Mouse (Mus musculus) cerebellum, postnatal 14 days (tissue): ENCODE data around the gene 1520401A03Rik.
A peak's percentile ranks its signal among the peaks of the same experiment; 100 is the strongest.

Experiments
- DNase-seq, 2 experiments: peaks; one replicate each; pipeline ENCODE4 v3.0.0; 2021; ENCODE audit warnings: mixed read lengths in 2 of 2

1520401A03Rik gene

GRCm38 (mm10) chr17:23742210-23742793 is 19.7 kb upstream of the 1520401A03Rik start:
- DNase-seq, result peak; percentile 41 to 55

DNA sequence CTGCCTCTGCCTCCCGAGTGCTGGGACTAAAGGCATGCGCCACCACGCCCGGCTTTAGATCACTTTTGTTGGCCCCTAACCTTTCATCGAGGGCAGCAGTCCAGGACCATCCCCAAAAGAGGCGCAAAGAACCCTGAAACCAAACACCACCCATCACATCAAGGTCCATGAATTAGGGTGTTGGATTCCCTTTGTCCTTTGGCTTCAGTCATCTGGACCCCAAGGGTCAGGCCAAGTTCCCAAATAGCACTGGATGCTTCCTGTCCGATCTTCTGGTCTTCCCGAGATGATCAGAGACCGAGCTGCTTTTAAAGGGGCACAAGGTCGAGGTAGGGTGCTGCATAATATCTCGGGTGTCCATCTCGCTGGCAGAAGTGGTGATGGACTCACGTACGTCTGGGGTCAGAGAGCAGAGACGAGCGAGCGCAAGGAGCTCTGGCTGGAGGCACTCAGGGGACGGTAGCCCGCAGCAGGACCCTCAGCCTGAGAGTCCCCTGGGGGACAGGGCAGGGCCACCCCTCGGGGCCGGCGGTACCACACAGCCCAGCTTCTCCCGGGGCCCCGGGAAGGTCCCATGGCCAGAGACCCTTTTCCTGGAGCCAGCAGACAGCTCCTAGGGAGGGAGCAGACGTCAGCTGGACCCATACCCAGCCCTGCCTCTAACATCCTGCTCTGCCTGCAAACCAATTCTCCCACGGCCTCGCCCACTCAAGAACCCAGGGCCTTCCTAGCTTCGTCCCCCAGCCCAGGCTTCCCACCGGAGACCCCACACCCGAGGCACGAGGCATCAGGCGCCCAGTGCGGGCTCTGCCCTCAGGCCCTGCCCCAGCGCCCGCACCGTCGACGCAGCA is 19.0 kb upstream of the 1520401A03Rik start:
- no peak for DNase-seq

DNA sequence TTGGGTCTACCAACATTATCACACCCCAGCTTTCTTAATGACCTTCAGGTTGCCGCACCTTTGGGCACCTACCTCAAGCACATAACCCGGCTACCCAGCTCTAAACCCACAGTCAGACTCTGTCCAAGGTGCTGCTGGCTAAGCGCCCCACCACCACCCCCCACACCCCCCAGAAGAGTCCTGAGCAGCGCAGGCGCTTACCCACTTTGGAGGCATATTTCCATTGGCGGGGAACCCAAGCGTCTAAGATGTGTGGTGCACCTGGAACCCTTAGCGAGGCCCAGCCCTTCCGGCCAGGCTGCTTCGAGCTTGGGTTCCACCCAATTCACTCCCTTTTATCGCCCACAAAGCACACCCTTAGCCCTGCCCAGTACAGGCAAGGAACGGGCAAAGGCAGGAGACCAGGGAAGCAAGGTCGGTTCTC is 18.0 kb upstream of the 1520401A03Rik start, which contains the start of gene Paqr4:
Gene Paqr4, minus strand, starts transcription at position 270 of the 424 bp plus-strand sequence.
- DNase-seq, result peak in 1 of 2 experiments; percentile 62

GRCm38 (mm10) chr17:23740136-23740584 is 17.6 kb upstream of the 1520401A03Rik start:
- peak; percentile 92 to 93 for DNase-seq

DNA sequence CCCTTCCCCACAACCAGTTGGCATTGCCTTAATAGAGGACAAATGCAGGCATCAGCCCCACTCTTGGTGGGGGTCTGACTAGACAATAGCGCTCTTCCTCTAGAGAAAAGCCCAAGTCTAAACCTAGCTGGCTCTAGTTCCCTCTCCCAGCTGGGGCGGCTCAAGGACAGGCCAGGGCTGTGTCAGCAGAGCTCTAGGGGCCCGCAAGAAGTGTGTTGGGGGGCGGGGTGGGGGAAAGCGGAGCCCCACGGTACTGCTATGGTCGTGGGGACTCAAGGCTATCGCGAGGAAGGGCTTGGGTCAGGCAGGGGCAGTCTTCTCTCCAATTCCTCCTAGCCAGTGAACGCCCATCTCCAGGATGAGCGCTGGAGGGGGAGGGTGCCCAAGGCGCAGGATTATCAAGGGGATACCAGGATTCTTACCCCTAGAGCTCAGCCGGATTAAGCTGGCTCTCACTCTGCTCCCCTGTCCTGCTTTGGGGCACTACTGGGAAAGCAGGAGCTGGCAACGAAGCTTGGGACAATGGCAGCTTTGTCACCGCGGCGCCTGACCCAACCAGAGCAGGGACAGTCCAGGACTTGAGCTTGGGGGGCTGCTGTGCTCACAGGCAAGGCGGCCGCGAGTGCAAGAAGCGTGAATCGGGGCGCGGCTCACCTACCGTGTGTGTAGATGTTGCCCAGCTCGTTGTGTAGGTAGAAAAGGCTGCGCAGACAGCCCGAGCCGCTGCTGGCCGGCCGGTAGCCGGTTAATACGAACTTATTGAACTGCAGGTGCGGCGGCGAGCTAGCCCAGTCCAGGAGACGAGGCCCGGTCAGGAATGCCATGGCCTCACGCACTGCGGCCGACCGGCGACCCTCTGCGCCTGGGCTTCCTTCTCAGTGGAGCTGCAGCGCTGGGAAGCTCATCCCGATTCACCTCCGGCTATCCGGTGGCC is 16.9 kb upstream of the 1520401A03Rik start:
- peak; percentile 40 to 50 for DNase-seq

GRCm38 (mm10) chr17:23738836-23739201 is 16.2 kb upstream of the 1520401A03Rik start:
- DNase-seq, result no peak

DNA sequence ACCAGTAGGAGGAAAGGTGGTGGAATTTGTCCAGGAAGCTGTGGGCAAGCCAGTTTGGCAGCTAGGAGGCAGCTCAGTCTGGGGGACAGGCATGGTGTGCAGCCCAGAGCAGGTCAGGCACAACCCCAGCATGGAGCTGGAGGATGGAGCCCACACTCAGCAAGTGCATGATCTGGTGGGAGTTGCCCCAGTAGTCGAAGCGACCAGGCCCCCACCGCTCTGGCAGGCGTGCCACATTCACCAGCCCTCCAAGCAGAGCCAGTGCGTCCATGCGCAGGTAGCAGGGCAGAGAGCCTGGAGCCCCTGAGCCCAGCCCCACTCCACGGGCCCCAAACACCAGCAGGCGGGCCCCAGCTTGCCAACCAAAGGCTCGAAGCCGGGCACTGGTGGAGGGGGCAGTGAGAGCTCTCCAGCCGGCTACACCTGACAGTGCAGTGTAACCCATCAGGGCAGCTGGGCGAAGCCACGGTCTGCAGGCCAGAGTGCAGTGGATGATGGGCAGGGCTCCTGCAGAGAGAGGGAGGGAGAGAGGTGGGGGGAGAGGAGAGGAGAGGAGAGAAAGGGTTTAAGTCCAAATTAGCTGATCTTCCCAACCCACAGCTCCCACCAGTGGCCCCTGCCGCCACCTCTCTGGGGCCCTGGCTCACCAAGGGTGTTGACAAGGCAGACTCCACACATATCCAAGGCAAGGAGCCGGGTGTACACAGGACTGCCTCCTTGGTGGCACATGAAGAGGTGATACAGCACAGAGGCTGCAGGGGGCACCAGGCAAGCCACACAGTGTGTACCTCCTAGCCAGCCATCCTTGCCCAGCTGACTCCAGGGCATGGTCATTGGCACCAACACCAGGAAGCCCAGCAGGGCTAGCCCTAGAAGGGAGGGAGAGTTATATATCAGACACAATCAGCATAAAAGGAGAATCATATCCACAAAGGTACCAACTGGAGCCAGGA is 15.2 kb upstream of the 1520401A03Rik start:
- DNase-seq, result peak in 1 of 2 experiments; percentile 36

- DNase-seq, result no peak
These were observed 11.8 kb upstream of the 1520401A03Rik start for GRCm38 (mm10) chr17:23734341-23734740.

- DNase-seq, result no peak
These were observed 7.9 kb upstream of the 1520401A03Rik start for GRCm38 (mm10) chr17:23730441-23730840.

DNA sequence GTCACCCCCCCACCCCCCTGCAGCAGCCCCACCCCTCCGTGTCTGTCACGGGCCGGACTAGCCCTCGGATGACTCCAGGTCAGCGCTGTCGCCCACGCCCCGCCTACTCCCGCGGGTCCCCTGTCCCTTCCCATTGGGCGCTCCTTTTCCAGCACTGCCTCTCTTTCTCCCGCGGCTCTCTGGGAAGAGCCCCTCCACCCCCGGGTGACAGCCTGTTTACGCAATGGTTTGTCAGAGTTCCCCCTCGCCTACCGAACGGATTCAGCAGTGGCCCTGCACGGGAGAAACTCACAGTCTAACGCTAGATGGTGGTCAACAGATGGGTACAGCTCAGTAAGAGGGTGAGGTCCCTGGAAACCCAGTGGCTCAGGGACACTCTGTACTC is 4.2 kb upstream of the 1520401A03Rik start:
- DNase-seq, result peak; percentile 79 to 87

- peak; percentile 96 to 97 for DNase-seq
These were observed 3.6 kb upstream of the 1520401A03Rik start, which contains the start of gene Pkmyt1 for GRCm38 (mm10) chr17:23725999-23726757. Pkmyt1 (plus strand) TSS chr17:23726336.

DNA sequence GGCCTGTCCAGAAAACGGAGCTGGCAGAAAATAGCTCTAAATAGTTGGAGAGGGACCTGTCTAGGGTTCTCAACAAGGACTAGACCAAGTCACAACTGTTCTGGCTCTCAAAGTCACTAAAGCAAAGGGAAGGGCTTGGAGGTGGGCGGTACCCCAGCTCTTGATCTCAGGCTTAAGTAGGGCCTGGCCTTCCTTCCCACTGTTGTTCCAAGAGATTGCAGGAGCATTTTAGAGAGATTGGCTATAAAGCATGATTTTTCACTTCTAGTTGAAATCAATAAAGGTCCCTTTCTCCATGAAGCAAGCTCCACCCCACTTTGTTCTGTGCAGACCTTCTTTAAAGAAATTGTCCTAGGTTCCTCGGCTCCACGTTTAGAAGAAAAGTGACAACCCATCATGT is 2.9 kb upstream of the 1520401A03Rik start:
- DNase-seq, result no peak

DNA sequence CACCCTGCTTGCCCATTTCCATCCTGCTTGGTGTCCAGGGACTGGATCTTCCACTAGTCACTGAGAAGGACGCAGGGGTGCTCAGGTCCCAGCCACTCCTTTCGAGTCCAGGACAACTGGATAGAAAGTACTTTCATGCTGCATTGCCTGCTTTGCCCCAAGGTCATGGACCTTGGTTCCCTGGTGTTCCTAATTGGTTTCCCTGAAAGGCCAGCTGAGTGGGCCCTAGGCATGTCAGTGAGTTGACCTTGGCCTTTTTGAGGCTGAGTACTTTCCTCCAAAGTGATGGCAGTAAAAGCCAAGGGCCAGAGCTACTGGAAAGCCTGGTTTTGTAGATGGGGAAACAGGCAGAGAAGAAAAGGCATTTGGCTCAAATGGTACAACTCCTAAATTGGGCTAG is 697 bp downstream of the 1520401A03Rik start:
- no peak for DNase-seq

GRCm38 (mm10) chr17:23719455-23719854 is 3.1 kb downstream of the 1520401A03Rik start:
- DNase-seq, result no peak

DNA sequence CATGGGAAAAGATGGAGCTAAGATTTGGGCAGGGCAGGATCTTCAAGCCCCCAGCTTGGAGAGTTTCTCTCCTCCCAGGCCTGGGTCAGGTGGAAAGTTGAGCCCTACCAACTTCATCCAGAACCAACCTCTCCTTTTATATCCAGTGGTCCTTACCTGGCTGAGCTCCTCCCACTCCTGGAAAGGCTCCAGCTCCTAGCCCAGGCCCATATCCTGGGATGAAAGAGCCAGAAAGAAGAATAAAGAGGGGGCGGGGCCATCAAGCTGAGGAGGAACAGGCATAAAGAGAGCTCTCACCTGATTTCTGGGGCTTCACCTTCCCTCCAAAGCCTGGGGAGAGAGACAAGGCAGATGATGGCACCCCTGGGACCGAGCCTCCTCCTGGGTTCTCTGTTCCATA is 5.6 kb downstream of the 1520401A03Rik start:
- no peak for DNase-seq

DNA sequence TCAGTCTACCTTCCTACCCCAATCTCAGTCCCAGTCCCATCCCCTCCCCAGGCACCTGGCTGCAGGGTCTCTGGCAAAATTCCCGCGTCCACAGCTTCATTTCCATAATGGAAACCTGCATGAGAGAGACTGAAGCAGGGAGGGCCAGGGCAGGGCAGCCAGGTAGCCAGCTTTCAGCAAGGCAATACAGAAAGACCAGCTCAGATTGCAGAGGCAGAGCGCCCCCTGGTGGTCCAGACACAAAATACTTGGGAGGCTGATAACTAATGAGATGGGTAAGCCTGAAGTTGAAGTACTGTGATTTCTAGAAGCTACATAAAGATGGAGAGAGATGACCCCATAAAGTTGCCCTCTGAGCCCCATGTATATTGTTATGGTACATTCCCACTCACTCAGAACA is 16.4 kb downstream of the 1520401A03Rik start:
- DNase-seq, result peak; percentile 90 to 92

DNA sequence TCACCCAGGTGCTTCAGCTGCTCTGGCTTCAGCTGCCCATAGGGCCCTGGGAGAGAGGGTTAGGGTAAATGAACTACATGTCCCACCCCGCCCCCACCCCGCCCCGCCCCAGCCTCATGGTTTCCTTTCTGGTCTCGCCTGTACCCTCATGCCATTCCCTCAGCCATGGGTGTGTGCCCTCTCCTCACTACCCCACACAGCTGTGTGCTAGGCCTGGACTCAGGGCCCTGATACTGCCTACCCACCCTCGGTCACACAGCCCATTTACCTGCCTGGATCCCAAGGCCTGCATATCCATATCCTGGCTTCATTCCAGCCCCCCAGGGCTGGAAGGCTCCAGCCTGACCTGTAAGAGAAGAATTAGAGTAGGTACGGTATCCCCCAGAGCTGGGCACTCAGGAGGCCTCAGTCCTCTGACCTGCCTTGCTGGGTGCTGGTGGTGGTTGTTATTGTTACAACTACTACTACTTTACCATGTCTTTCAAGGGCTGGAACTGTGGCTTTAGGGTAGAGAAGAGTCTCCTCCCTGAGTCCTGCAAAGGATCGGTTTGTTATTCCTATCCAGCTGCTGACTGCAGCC is 17.0 kb downstream of the 1520401A03Rik start:
- no peak for DNase-seq

GRCm38 (mm10) chr17:23704741-23705140 is 17.8 kb downstream of the 1520401A03Rik start:
- DNase-seq, result peak in 1 of 2 experiments; percentile 42

- no peak for DNase-seq
These were observed 19.3 kb downstream of the 1520401A03Rik start for GRCm38 (mm10) chr17:23703301-23703700.

DNA sequence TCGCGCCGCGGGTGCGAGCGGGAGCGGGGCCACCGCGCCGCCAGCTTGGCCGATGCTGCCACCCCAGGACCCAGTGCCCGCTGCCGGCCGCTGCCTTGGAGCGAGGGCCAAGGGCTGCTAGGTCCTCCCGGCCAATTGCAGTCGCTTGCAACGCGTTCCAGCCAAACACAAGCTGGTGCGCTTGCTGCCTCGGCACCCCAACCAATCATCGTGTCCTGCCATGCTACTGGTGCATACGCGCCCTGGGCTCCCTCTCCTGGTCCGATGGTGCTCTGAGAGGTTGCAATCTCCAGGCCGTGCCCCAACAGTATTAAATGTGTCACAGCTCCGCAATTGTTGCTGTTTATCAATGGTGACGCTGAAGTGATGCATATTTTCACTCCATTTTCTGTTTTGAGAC is 22.5 kb downstream of the 1520401A03Rik start:
- DNase-seq, result peak; percentile 95 to 96
